Mouse (Mus musculus): ENCODE measurements around the gene Plp2.

DNA sequence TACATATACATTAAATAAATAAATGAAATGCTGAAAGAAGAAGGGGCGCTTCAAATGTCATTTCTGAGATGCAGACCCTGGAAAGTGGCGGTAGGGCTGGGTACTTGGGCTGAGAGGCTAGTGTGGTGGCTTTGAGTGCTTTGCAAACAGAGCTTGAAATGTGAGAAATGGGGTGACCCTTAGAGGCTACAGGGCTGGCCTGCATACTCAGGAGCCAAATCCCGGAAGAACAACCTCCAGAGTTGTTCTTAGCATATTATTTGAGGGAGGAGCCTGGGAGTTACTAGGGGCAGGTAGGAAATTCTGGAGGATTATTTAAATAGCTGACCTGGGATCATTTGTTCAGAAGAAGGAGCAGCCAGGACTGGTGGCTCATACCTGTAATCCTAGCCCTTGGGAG lies 19.3 kb upstream of the Plp2 start:
- no peak for TF ChIP-seq CTCF (conservative IDR thresholded peaks at IDR 0.05; ENCODE audit: insufficient read depth, insufficient read length, low read depth, low read length)
- no peak for TF ChIP-seq POLR2A (IDR thresholded peaks at IDR 0.05; ENCODE audit: low read depth, low read length)

All from kidney, adult 2 months (tissue).